Comparison of ENCODE assay signal across 9 mouse cellular contexts in genomic region chr7:45153052-45153451, GRCm38 (mm10). TPM values are rescaled to one million over a fixed set of nuclear protein-coding genes. Genes with fewer than 3 reads are reported as not detected.
DNase-seq lines count a peak whose midpoint lies in the region; ATAC-seq lines count a peak whose summit lies in the region.
"Not testable (repeated sequence)": the region's sequence is repeated elsewhere in the genome, so short reads cannot be mapped to it uniquely, and the experiment has no call there.
"Had no signal": no experiment of that assay in that cellular context is flagged by ENCODE, and none has a peak within 500 bp of the region (broad histone marks: within the 10 kb centered on the region; RNA-seq: fewer than 3 reads in every experiment).

No protein-coding gene starts in this region.

- H3K4me1 ChIP-seq in embryonic facial prominence, embryonic 10.5 days: peaks cover 45% of the 10 kb centered on the region
- H3K4me1 ChIP-seq in forebrain, embryonic 13.5 days: peaks cover 31% of the 10 kb centered on the region
- peaks cover 48% of the 10 kb centered on the region for H3K4me1 ChIP-seq in hindbrain, embryonic 10.5 days (replicated peaks)
- peaks cover 26% of the 10 kb centered on the region for H3K4me1 ChIP-seq in kidney, embryonic 14.5 days (ENCODE audit: control insufficient read depth, insufficient read depth, low read length)
- H3K4me1 ChIP-seq in liver, embryonic 11.5 days (replicated peaks; ENCODE audit: control insufficient read depth, insufficient read depth, low read length): peaks cover 17% of the 10 kb centered on the region
- H3K4me1 ChIP-seq in lung, embryonic 16.5 days (replicated peaks; ENCODE audit: control insufficient read depth, insufficient read depth, low read length): peaks cover 27% of the 10 kb centered on the region
- not testable (repeated sequence) for H3K4me1 ChIP-seq in neural tube, embryonic 11.5 days (ENCODE audit: control insufficient read depth, insufficient read depth, low read length)

- ATAC-seq in forebrain, embryonic 13.5 days; kidney, embryonic 14.5 days (ENCODE audit: low FRiP score, low TSS enrichment); liver, embryonic 11.5 days (replicated peaks; ENCODE audit: low FRiP score); lung, embryonic 16.5 days (ENCODE audit: low read depth); neural tube, embryonic 11.5 days (ENCODE audit: insufficient read depth, low FRiP score, low TSS enrichment): not testable (repeated sequence)

- peak overlapping the region; percentile 73 for H3K4me3 ChIP-seq in embryonic facial prominence, embryonic 10.5 days
- not testable (repeated sequence) for H3K4me3 ChIP-seq in forebrain, embryonic 13.5 days; lung, embryonic 16.5 days (ENCODE audit: low read length)
- H3K4me3 ChIP-seq in hindbrain, embryonic 10.5 days: peak overlapping the region; percentile 65; the same call in 1 of the 2 replicates
- H3K4me3 ChIP-seq in kidney, embryonic 14.5 days (ENCODE audit: low read length): peak overlapping the region; percentile 63; the same call in 1 of the 2 replicates
- peak overlapping the region; percentile 71 for H3K4me3 ChIP-seq in liver, embryonic 11.5 days (ENCODE audit: low read depth, low read length)
- H3K4me3 ChIP-seq in neural tube, embryonic 11.5 days (ENCODE audit: low read depth, low read length): peak overlapping the region; percentile 55

- not testable (repeated sequence) for H3K9ac ChIP-seq in forebrain, embryonic 13.5 days; neural tube, embryonic 11.5 days (ENCODE audit: low read length)
- peak overlapping the region; percentile 78; the same call in 1 of the 2 replicates for H3K9ac ChIP-seq in kidney, embryonic 14.5 days (ENCODE audit: low read depth, low read length)
- peak overlapping the region; percentile 82 for H3K9ac ChIP-seq in liver, embryonic 11.5 days (ENCODE audit: low read depth, low read length)
- H3K9ac ChIP-seq in lung, embryonic 16.5 days (ENCODE audit: low read length): peak overlapping the region; percentile 95

- not testable (repeated sequence) for H3K27me3 ChIP-seq in embryonic facial prominence, embryonic 10.5 days (replicated peaks; ENCODE audit: low read depth, poor library complexity, severe bottlenecking); forebrain, embryonic 13.5 days; hindbrain, embryonic 10.5 days (ENCODE audit: insufficient read depth, poor library complexity, severe bottlenecking); kidney, embryonic 14.5 days (ENCODE audit: control insufficient read depth, insufficient read depth, low read length); liver, embryonic 11.5 days (replicated peaks; ENCODE audit: control insufficient read depth, insufficient read depth, low read length); lung, embryonic 16.5 days (ENCODE audit: control insufficient read depth, insufficient read depth, low read depth, low read length); neural tube, embryonic 11.5 days (ENCODE audit: control insufficient read depth, insufficient read depth, low read length)

- peak overlapping the region; percentile 74; the same call in 1 of the 2 replicates for H3K4me2 ChIP-seq in forebrain, embryonic 13.5 days
- peak overlapping the region; percentile 75; the same call in 1 of the 2 replicates for H3K4me2 ChIP-seq in kidney, embryonic 14.5 days (replicated peaks; ENCODE audit: low read depth, low read length)
- H3K4me2 ChIP-seq in liver, embryonic 11.5 days: peak overlapping the region; percentile 70
- peak overlapping the region; percentile 89; the same call in 1 of the 2 replicates for H3K4me2 ChIP-seq in lung, embryonic 16.5 days (ENCODE audit: low read depth, low read length)
- not testable (repeated sequence) for H3K4me2 ChIP-seq in neural tube, embryonic 11.5 days (ENCODE audit: low read depth)

- WGBS in embryonic facial prominence, embryonic 10.5 days: 93% methylated on average over 2 of the region's 2 CpGs
- WGBS in forebrain, embryonic 13.5 days: 78% methylated on average over 2 of the region's 2 CpGs
- WGBS in hindbrain, embryonic 10.5 days: 91% methylated on average over 2 of the region's 2 CpGs
- WGBS in kidney, embryonic 14.5 days: 84% methylated on average over 2 of the region's 2 CpGs
- 82% methylated on average over 2 of the region's 2 CpGs for WGBS in liver, embryonic 11.5 days
- 78% methylated on average over 2 of the region's 2 CpGs for WGBS in lung, embryonic 16.5 days
- WGBS in neural tube, embryonic 11.5 days: 86% methylated on average over 2 of the region's 2 CpGs

- H3K9me3 ChIP-seq in embryonic facial prominence, embryonic 10.5 days; forebrain, embryonic 13.5 days (replicated peaks); hindbrain, embryonic 10.5 days; kidney, embryonic 14.5 days (ENCODE audit: control insufficient read depth, low read length); liver, embryonic 11.5 days (ENCODE audit: control insufficient read depth, low read length); lung, embryonic 16.5 days (ENCODE audit: control insufficient read depth, low read length); neural tube, embryonic 11.5 days (ENCODE audit: control insufficient read depth, low read length): not testable (repeated sequence)

- DNase-seq in 416B (ENCODE audit: low read depth): peak; percentile 25
- DNase-seq in embryonic facial prominence, embryonic 10.5 days (ENCODE audit: low spot score); hindbrain, embryonic 10.5 days (ENCODE audit: low spot score); liver, embryonic 11.5 days (ENCODE audit: low spot score); neural tube, embryonic 11.5 days (ENCODE audit: low spot score): not testable (repeated sequence)

- H3K36me3 ChIP-seq in embryonic facial prominence, embryonic 10.5 days (replicated peaks): peaks cover 33% of the 10 kb centered on the region
- H3K36me3 ChIP-seq in forebrain, embryonic 13.5 days (ENCODE audit: poor library complexity, severe bottlenecking); kidney, embryonic 14.5 days (ENCODE audit: control insufficient read depth, insufficient read depth, low read length); liver, embryonic 11.5 days (ENCODE audit: control insufficient read depth, insufficient read depth, low read length); lung, embryonic 16.5 days (ENCODE audit: control insufficient read depth, insufficient read depth, low read length); neural tube, embryonic 11.5 days (ENCODE audit: control insufficient read depth, insufficient read depth, low read length): not testable (repeated sequence)
- H3K36me3 ChIP-seq in hindbrain, embryonic 10.5 days: peaks cover 21% of the 10 kb centered on the region

- H3K27ac ChIP-seq in embryonic facial prominence, embryonic 10.5 days (replicated peaks): peak overlapping the region; percentile 97; the same call in 1 of the 2 replicates
- not testable (repeated sequence) for H3K27ac ChIP-seq in forebrain, embryonic 13.5 days; kidney, embryonic 14.5 days (ENCODE audit: low read depth, low read length); liver, embryonic 11.5 days (ENCODE audit: low read depth, low read length); lung, embryonic 16.5 days (ENCODE audit: low read length); neural tube, embryonic 11.5 days (ENCODE audit: low read depth, low read length)
- peak overlapping the region; percentile 96; the same call in 1 of the 2 replicates for H3K27ac ChIP-seq in hindbrain, embryonic 10.5 days

RNA-seq across cellular contexts. Expression of gene Pih1d1, which starts 1.1 kb away (rescaled TPM):
- 99.6 and 103 TPM in 2 replicates for polyA plus RNA-seq in embryonic facial prominence, embryonic 10.5 days (2016; fragmentation: Nextera tagmentation; extraction: Ambion mirVana)
- 97.5 TPM in 2 replicates for polyA plus RNA-seq in forebrain, embryonic 13.5 days (2015; fragmentation: Nextera tagmentation; extraction: Ambion mirVana)
- polyA plus RNA-seq in hindbrain, embryonic 10.5 days (2016; fragmentation: Nextera tagmentation; extraction: Ambion mirVana): 101 and 116 TPM in 2 replicates
- polyA plus RNA-seq in kidney, embryonic 14.5 days (2014; fragmentation: Nextera tagmentation; extraction: Ambion mirVana): 101 and 110 TPM in 2 replicates
- 86.2 and 87.7 TPM in 2 replicates for polyA plus RNA-seq in liver, embryonic 11.5 days (2014; fragmentation: Nextera tagmentation; extraction: Ambion mirVana)
- polyA plus RNA-seq in lung, embryonic 16.5 days (2015; fragmentation: Nextera tagmentation; extraction: Ambion mirVana): 99.2 and 100 TPM in 2 replicates
- 98.4 and 108 TPM in 2 replicates for polyA plus RNA-seq in neural tube, embryonic 11.5 days (2014; fragmentation: Nextera tagmentation; extraction: Ambion mirVana)

RNA-seq across cellular contexts. Expression of gene Aldh16a1, which starts 1.3 kb away (rescaled TPM):
- 65.3 and 71.7 TPM in 2 replicates for polyA plus RNA-seq in embryonic facial prominence, embryonic 10.5 days (2016; fragmentation: Nextera tagmentation; extraction: Ambion mirVana)
- 35.6 and 36.4 TPM in 2 replicates for polyA plus RNA-seq in forebrain, embryonic 13.5 days (2015; fragmentation: Nextera tagmentation; extraction: Ambion mirVana)
- polyA plus RNA-seq in hindbrain, embryonic 10.5 days (2016; fragmentation: Nextera tagmentation; extraction: Ambion mirVana): 54.5 and 55.3 TPM in 2 replicates
- polyA plus RNA-seq in kidney, embryonic 14.5 days (2014; fragmentation: Nextera tagmentation; extraction: Ambion mirVana): 46.6 and 58.0 TPM in 2 replicates
- 56.0 and 60.6 TPM in 2 replicates for polyA plus RNA-seq in liver, embryonic 11.5 days (2014; fragmentation: Nextera tagmentation; extraction: Ambion mirVana)
- 55.4 and 57.4 TPM in 2 replicates for polyA plus RNA-seq in lung, embryonic 16.5 days (2015; fragmentation: Nextera tagmentation; extraction: Ambion mirVana)
- polyA plus RNA-seq in neural tube, embryonic 11.5 days (2014; fragmentation: Nextera tagmentation; extraction: Ambion mirVana): 34.2 and 37.6 TPM in 2 replicates

RNA-seq across cellular contexts. Expression of gene Slc17a7, which starts 10.7 kb away (rescaled TPM):
- polyA plus RNA-seq in embryonic facial prominence, embryonic 10.5 days (2016; fragmentation: Nextera tagmentation; extraction: Ambion mirVana): 0.74 and 1.2 TPM in 2 replicates
- 9.3 and 14.2 TPM in 2 replicates for polyA plus RNA-seq in forebrain, embryonic 13.5 days (2015; fragmentation: Nextera tagmentation; extraction: Ambion mirVana)
- 0.71 and 1.2 TPM in 2 replicates for polyA plus RNA-seq in hindbrain, embryonic 10.5 days (2016; fragmentation: Nextera tagmentation; extraction: Ambion mirVana)
- polyA plus RNA-seq in kidney, embryonic 14.5 days (2014; fragmentation: Nextera tagmentation; extraction: Ambion mirVana): 0.10 and 0.28 TPM in 2 replicates
- polyA plus RNA-seq in liver, embryonic 11.5 days (2014; fragmentation: Nextera tagmentation; extraction: Ambion mirVana): 0.57 and 0.74 TPM in 2 replicates
- polyA plus RNA-seq in lung, embryonic 16.5 days (2015; fragmentation: Nextera tagmentation; extraction: Ambion mirVana): 0.34 and 0.99 TPM in 2 replicates
- polyA plus RNA-seq in neural tube, embryonic 11.5 days (2014; fragmentation: Nextera tagmentation; extraction: Ambion mirVana): 2.3 and 3.6 TPM in 2 replicates
- polyA plus RNA-seq: kidney, adult 2 months had no signal

RNA-seq across cellular contexts. Expression of gene Flt3l, which starts 16.8 kb away (rescaled TPM):
- 0.97 and 1.8 TPM in 2 replicates for polyA plus RNA-seq in embryonic facial prominence, embryonic 10.5 days (2016; fragmentation: Nextera tagmentation; extraction: Ambion mirVana)
- polyA plus RNA-seq in forebrain, embryonic 13.5 days (2015; fragmentation: Nextera tagmentation; extraction: Ambion mirVana): 0.79 and 0.92 TPM in 2 replicates
- polyA plus RNA-seq in hindbrain, embryonic 10.5 days (2016; fragmentation: Nextera tagmentation; extraction: Ambion mirVana): 0.85 and 2.0 TPM in 2 replicates
- 1.0 and 1.3 TPM in 2 replicates for polyA plus RNA-seq in kidney, embryonic 14.5 days (2014; fragmentation: Nextera tagmentation; extraction: Ambion mirVana)
- 9.7 and 10.5 TPM in 2 replicates for polyA plus RNA-seq in liver, embryonic 11.5 days (2014; fragmentation: Nextera tagmentation; extraction: Ambion mirVana)
- polyA plus RNA-seq in lung, embryonic 16.5 days (2015; fragmentation: Nextera tagmentation; extraction: Ambion mirVana): 2.4 and 3.0 TPM in 2 replicates
- 0.76 and 0.85 TPM in 2 replicates for polyA plus RNA-seq in neural tube, embryonic 11.5 days (2014; fragmentation: Nextera tagmentation; extraction: Ambion mirVana)

RNA-seq across cellular contexts. Expression of gene Gm45713, which starts 17.0 kb away (rescaled TPM):
- polyA plus RNA-seq in embryonic facial prominence, embryonic 10.5 days (2016; fragmentation: Nextera tagmentation; extraction: Ambion mirVana): 0.31 TPM in 1 of 2 replicates, not detected in the other
- polyA plus RNA-seq in forebrain, embryonic 13.5 days (2015; fragmentation: Nextera tagmentation; extraction: Ambion mirVana): 0.13 and 0.31 TPM in 2 replicates
- 0.13 and 0.15 TPM in 2 replicates for polyA plus RNA-seq in hindbrain, embryonic 10.5 days (2016; fragmentation: Nextera tagmentation; extraction: Ambion mirVana)
- polyA plus RNA-seq in kidney, embryonic 14.5 days (2014; fragmentation: Nextera tagmentation; extraction: Ambion mirVana): 0.19 and 0.47 TPM in 2 replicates
- polyA plus RNA-seq in liver, embryonic 11.5 days (2014; fragmentation: Nextera tagmentation; extraction: Ambion mirVana): 0.41 and 1.1 TPM in 2 replicates
- polyA plus RNA-seq in lung, embryonic 16.5 days (2015; fragmentation: Nextera tagmentation; extraction: Ambion mirVana): 0.31 and 0.60 TPM in 2 replicates
- 0.21 and 0.30 TPM in 2 replicates for polyA plus RNA-seq in neural tube, embryonic 11.5 days (2014; fragmentation: Nextera tagmentation; extraction: Ambion mirVana)
